Mouse (Mus musculus) liver, embryonic 14.5 days (tissue): Measurements from ENCODE around the gene Cyth1.

Experiments used
- CTCF ChIP-seq: IDR thresholded peaks from 2 replicates; pipeline ENCODE4 v1.5.1; 2016; ENCODE audit warnings: antibody characterized with exemption, low read depth, control low read depth
- EP300 ChIP-seq: IDR thresholded peaks from 2 replicates; pipeline ENCODE4 v1.6.1; 2016; ENCODE audit warnings: antibody characterized with exemption, low read depth

DNA sequence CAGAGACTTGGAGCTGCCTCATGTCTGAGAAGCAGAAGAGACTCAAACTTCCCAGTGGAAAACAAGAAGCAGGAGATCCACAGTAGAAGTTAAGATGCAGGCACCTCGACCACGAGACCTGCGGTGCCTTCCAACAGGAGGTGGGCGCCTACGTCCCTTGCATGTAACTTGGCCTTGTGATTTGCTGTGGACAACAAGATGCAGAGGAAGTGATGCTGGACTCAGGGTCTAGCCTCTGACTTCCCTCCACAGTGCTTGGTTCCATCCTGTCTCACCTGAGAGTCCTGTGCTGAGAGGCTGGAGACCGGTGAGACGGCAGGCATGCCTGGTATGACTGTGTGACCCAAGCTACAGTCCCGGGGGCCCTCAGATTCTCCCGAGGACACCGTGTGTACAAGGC is 101.9 kb downstream of the Cyth1 start:
- no peak for TF ChIP-seq EP300
- no peak for TF ChIP-seq CTCF
